Mouse (Mus musculus): ENCODE data around the gene Slc24a1. TPM values are rescaled to one million over a fixed set of nuclear protein-coding genes. Genes with fewer than 3 reads are reported as not detected.

The Slc24a1 gene
- total RNA-seq, 1 experiment from 2014 or later: not detected

- no peak for ATAC-seq (replicated peaks in 1 of 2; ENCODE audit: insufficient read depth in 1 of 2, low FRiP score in 2 of 2, low TSS enrichment in 1 of 2, low read depth in 1 of 2, poor library complexity in 2 of 2, severe bottlenecking in 2 of 2)
Measured at GRCm38 (mm10) chr9:64940731-64941346, 10.6 kb downstream of the Slc24a1 start.

DNA sequence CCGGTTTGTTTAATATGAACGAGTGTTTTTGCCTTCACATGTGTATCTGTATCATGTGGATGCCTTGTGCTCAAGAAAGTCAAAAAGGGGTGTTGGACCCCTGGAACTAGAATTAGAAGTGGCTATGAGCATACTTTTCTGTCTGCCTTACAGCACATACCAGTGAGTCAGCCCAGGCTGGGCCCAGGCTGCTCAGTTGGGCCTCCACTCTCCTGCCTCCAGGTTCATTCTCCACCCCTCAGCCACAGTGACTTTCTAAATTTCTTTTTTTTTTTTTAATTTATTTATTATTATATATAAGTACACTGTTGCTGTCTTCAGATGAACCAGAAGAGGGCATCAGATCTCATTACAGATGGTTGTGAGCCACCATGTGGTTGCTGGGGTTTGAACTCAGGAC lies 11.6 kb downstream of the Slc24a1 start:
- no peak for ATAC-seq (replicated peaks in 1 of 2; ENCODE audit: insufficient read depth in 1 of 2, low FRiP score in 2 of 2, low TSS enrichment in 1 of 2, low read depth in 1 of 2, poor library complexity in 2 of 2, severe bottlenecking in 2 of 2)

- ATAC-seq (replicated peaks in 1 of 2; ENCODE audit: insufficient read depth in 1 of 2, low FRiP score in 2 of 2, low TSS enrichment in 1 of 2, low read depth in 1 of 2, poor library complexity in 2 of 2, severe bottlenecking in 2 of 2): no peak
Measured at GRCm38 (mm10) chr9:64939281-64939680, 12.1 kb downstream of the Slc24a1 start.

DNA sequence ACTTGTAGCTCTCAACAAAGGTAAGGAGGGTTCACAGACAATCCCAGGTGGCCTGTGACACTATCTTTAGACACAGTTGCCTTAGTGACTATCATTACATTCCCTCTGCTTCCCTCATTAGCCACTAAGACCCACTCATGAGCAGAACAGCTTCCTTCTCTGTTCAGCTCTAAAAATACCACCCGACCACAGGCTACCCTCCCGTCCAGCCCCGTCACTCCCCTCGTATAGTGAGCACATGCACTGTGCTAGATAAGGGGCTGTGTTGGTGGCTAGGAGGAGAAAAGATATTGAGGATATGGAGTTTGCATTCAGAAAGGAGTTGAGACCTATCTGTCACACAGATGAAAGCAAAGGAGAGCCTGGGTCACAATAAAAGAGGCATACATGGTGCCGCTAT lies 12.9 kb downstream of the Slc24a1 start:
- ATAC-seq (replicated peaks in 1 of 2; ENCODE audit: insufficient read depth in 1 of 2, low FRiP score in 2 of 2, low TSS enrichment in 1 of 2, low read depth in 1 of 2, poor library complexity in 2 of 2, severe bottlenecking in 2 of 2): peak; percentile 69 to 72

DNA sequence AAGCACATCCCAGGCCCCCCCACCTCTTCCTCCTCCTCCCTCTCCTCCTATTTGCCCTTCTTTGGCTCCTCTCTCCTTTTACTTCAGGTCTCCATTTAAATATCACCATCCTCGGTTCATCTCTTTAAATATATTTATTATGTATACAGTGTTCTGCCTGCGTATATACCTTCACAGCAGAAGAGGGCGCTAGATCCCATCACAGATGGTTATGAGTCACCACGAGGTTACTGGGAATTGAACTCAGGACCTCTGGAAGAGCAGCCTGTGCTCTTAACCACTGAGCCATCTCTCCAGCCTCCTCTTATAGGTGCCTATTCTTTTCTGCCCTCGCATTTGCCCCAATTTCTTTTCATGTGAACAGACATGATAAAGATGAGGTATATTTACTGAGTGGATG lies 13.9 kb downstream of the Slc24a1 start:
- ATAC-seq (replicated peaks in 1 of 2; ENCODE audit: insufficient read depth in 1 of 2, low FRiP score in 2 of 2, low TSS enrichment in 1 of 2, low read depth in 1 of 2, poor library complexity in 2 of 2, severe bottlenecking in 2 of 2): no peak

DNA sequence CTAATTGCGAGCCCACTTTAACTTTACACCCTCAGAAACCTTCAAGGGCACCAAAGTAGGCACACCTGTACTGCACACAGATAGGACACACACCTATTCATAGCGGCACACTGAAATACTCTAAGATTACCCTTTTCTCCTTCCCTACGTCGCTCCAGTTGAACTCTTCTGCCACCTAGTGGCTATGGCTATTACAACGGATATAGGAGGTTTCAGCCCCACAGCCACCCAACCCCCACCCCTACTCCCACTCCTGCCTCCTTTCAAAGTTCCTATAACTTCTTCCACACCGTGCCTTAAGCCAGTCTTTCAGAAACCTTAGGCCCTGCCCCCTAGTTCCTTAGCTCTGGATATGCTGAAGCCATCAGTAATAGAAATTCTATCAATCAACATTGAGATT lies 14.9 kb downstream of the Slc24a1 start:
- ATAC-seq (replicated peaks in 1 of 2; ENCODE audit: insufficient read depth in 1 of 2, low FRiP score in 2 of 2, low TSS enrichment in 1 of 2, low read depth in 1 of 2, poor library complexity in 2 of 2, severe bottlenecking in 2 of 2): peak; percentile 55 to 69; a peak in 3 of 4 replicates

- no peak for ATAC-seq (replicated peaks in 1 of 2; ENCODE audit: insufficient read depth in 1 of 2, low FRiP score in 2 of 2, low TSS enrichment in 1 of 2, low read depth in 1 of 2, poor library complexity in 2 of 2, severe bottlenecking in 2 of 2)
Measured at GRCm38 (mm10) chr9:64934015-64934754, 17.2 kb downstream of the Slc24a1 start.

DNA sequence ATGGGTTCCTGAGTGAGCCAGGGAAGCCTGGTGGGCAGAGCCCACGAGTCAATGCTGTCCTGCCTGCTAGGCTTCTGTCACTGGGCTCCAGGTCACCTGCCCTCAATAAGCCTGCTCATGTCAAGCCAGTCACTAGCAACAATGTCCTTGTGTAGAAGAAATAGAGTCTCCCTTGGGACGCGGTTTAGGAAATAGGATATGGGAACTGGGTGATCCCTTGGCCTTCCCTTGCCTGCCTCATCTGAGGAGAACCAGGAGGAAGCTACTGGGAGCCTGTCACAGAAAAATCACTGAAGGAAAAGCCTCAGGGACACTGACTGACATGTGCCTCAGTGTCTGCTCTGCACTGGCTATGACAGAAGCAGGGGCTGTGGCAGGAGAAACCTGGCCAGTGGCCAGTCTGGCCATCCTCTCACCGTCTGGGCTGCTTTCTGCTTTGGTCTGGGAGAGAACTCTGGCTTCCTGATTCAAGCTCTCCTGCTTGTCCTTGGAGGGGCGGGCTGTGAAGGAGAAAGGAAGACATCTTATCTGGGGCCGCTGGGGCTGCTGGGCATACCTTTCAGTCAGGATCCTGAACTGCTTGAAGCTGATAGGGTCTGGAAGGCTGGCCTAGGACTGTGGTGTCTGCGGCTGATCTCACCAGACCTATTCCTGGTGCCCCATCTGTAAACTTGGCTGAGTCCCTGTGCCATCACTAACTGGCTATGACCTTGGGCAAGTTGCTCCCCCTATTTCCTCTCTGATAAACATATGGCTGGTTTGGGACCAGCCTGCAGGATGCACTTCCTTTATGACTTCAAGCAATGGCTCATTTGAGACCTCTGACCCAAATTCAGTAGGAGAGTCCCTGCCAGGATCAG lies 19.4 kb downstream of the Slc24a1 start:
- ATAC-seq (replicated peaks in 1 of 2; ENCODE audit: insufficient read depth in 1 of 2, low FRiP score in 2 of 2, low TSS enrichment in 1 of 2, low read depth in 1 of 2, poor library complexity in 2 of 2, severe bottlenecking in 2 of 2): no peak

DNA sequence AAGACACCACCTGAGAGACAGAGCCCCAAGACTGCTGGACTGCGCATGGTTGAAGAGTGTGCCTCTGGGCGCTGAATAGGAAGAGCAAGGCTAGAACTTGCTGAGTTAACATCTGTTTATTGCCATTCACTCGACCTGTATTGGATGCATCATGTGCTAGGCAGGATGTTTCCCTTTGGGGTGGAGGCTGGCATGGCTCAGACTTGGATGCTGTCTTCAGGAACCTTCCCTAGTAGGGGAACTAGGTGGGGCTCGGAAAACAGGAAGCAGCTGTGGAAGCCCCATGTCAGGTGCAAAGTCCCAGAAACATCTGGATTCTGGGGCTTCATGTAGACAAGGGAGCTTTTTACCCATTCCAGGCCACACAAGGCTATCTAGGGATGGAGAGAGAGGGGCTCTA lies 21.2 kb downstream of the Slc24a1 start:
- ATAC-seq (replicated peaks in 1 of 2; ENCODE audit: insufficient read depth in 1 of 2, low FRiP score in 2 of 2, low TSS enrichment in 1 of 2, low read depth in 1 of 2, poor library complexity in 2 of 2, severe bottlenecking in 2 of 2): no peak

DNA sequence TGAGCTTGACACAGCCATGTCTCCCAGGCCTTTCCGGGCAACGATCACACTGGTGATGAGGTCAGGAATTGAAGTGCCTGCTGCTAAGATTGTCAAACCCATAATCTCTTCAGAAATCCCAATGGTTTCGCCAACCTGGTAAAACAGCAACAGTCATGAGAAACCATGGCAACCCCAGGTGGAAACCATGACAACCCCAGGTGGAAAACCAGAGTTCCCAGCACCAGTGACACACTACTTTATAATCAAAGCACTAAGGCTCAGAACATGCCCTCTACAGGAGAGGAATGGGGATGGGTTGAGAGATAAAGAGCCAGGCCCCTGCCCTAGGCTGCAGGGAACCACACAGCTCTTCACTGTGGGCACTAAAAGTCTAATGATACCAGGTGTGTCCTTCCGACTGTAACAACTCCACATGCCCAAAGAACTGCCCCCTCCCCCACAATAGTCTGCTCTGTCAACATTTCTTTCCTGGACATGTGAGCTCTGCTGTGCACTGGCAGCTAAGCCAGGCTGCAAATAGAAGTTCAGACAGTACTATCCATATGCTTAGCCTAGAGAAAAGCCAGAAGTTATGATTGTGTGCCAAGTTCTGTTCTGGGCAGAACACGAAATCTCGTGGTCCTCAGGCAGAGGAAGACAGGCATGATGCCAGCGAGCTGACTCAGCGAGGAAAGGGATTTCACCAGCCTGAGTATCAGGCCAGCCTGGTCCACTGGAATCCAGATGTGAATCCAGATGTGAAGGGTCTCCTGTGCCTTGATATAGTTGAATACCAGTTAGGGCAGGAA lies 25.0 kb downstream of the Slc24a1 start:
- ATAC-seq (replicated peaks in 1 of 2; ENCODE audit: insufficient read depth in 1 of 2, low FRiP score in 2 of 2, low TSS enrichment in 1 of 2, low read depth in 1 of 2, poor library complexity in 2 of 2, severe bottlenecking in 2 of 2): peak; percentile 12 to 43; a peak in 2 of 4 replicates

DNA sequence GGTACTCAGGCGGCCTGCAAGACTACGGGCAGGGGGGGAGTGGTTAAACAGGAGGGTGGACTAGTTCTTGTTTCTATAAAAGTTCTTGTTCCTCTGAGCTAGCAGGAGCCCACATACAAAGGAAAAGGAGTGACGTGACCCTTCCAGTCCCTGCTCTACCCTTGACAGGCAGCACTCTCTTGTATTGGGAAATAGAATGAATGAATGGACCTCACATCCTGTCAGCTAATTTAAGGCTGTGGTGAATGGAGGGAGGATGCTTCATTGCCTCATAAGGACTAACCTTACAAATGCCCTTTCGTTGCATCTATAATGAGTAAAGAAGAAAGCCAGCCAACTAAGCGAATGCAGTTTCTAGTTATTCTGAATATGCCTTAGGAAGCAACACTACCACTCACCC lies 25.6 kb downstream of the Slc24a1 start:
- ATAC-seq (replicated peaks in 1 of 2; ENCODE audit: insufficient read depth in 1 of 2, low FRiP score in 2 of 2, low TSS enrichment in 1 of 2, low read depth in 1 of 2, poor library complexity in 2 of 2, severe bottlenecking in 2 of 2): peak; percentile 40 to 71; a peak in 3 of 4 replicates

- ATAC-seq (replicated peaks in 1 of 2; ENCODE audit: insufficient read depth in 1 of 2, low FRiP score in 2 of 2, low TSS enrichment in 1 of 2, low read depth in 1 of 2, poor library complexity in 2 of 2, severe bottlenecking in 2 of 2): no peak; a peak in 1 of 4 replicates
Measured at GRCm38 (mm10) chr9:64918560-64918959, 32.8 kb downstream of the Slc24a1 start.

GRCm38 (mm10) chr9:64914629-64915028 lies 36.8 kb downstream of the Slc24a1 start:
- peak; percentile 10 to 22; a peak in 2 of 4 replicates for ATAC-seq (replicated peaks in 1 of 2; ENCODE audit: insufficient read depth in 1 of 2, low FRiP score in 2 of 2, low TSS enrichment in 1 of 2, low read depth in 1 of 2, poor library complexity in 2 of 2, severe bottlenecking in 2 of 2)

- ATAC-seq (replicated peaks in 1 of 2; ENCODE audit: insufficient read depth in 1 of 2, low FRiP score in 2 of 2, low TSS enrichment in 1 of 2, low read depth in 1 of 2, poor library complexity in 2 of 2, severe bottlenecking in 2 of 2): no peak
Measured at GRCm38 (mm10) chr9:64913973-64914372, 37.4 kb downstream of the Slc24a1 start.

DNA sequence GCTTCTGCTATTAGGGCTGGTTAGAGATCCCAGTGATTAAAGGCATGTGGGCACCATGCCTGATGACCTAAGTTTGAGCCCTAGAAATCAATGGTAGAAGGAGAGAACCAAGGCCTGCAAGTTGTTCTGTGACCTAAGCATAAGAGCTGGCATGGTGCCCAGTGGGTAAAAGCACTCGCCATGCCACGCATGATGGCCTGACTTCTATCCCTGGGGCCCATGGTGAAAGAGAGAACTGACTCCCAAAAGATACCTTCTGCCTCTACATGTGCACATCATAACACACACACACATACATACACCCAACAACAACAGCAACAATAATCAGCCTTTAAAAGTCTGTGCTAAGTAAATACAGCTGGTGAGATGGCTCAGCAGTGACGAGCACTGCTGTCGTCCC lies 38.0 kb downstream of the Slc24a1 start:
- no peak for ATAC-seq (replicated peaks in 1 of 2; ENCODE audit: insufficient read depth in 1 of 2, low FRiP score in 2 of 2, low TSS enrichment in 1 of 2, low read depth in 1 of 2, poor library complexity in 2 of 2, severe bottlenecking in 2 of 2)

DNA sequence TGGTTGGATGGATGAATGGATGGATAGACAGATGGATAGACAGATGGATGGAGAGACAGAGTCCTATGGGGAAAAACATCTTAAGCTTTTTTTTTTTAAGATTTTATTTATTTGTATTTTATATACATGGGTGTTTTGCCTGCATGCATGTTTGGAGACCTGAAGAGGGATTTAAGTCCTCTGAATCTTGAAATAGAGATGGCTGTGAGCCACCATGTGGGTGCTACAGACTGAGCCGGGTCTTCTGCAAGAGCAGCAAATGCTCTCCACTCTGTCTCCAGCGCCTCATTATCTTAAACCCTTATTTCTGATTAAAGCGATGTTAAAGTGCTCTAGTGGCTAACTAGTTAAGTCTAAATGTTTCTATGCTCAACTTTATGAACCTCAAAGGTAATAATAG lies 44.0 kb downstream of the Slc24a1 start:
- no peak for ATAC-seq (replicated peaks in 1 of 2; ENCODE audit: insufficient read depth in 1 of 2, low FRiP score in 2 of 2, low TSS enrichment in 1 of 2, low read depth in 1 of 2, poor library complexity in 2 of 2, severe bottlenecking in 2 of 2)

- no peak for ATAC-seq (replicated peaks in 1 of 2; ENCODE audit: insufficient read depth in 1 of 2, low FRiP score in 2 of 2, low TSS enrichment in 1 of 2, low read depth in 1 of 2, poor library complexity in 2 of 2, severe bottlenecking in 2 of 2)
Measured at GRCm38 (mm10) chr9:64904917-64905640, 46.3 kb downstream of the Slc24a1 start.
